Mouse (Mus musculus) left cerebral cortex, adult 2 months (tissue): ENCODE data around the gene Tcn2. TPM values are rescaled to one million over a fixed set of nuclear protein-coding genes. Genes with fewer than 3 reads are reported as not detected.
"Not testable (repeated sequence)": the region's sequence is repeated elsewhere in the genome, so short reads cannot be mapped to it uniquely, and the experiment has no call there.

Experiments
- DNase-seq, 2 experiments: peaks; one replicate each; pipeline ENCODE4 v3.0.0; 2021 to 2022; ENCODE audit warnings: low spot score in 2 of 2, mixed read lengths in 1 of 2; ENCODE audit errors: extremely low spot score in 1 of 2
- H3K27ac ChIP-seq: fragments of 200-600 bp; 2 replicates; pipeline ENCODE4 v1.8.1; 2022
- H3K4me3 ChIP-seq: fragments of 200-600 bp; 2 replicates; pipeline ENCODE4 v1.8.1; 2022
- CTCF ChIP-seq: fragments of 200-600 bp; IDR thresholded peaks from 2 replicates; pipeline ENCODE4 v1.8.1; 2022; ENCODE audit warnings: antibody characterized with exemption, mild to moderate bottlenecking, moderate library complexity
- intact Hi-C: fragments of 180-260 bp; cut with DNase I; formaldehyde crosslinking; loops from one replicate; pipeline ENCODE4 v1.15.1; 2025
- total RNA-seq, 2 experiments: library from RNA; stranded (reverse); gene quantifications; 2 replicates each; pipeline ENCODE4 v1.2.3; 2021

The Tcn2 gene
- total RNA-seq, 2 experiments from 2014 or later, result 17.1 to 20.7 TPM

- intact Hi-C loops, result loop anchor here (5.0 kb wide), 1 partner anchor 385 kb away; no protein-coding TSS in a partner anchor
- no peak overlapping the region for H3K27ac ChIP-seq
- TF ChIP-seq CTCF, result no peak
- no peak for DNase-seq
- H3K4me3 ChIP-seq, result no peak overlapping the region
Measured at GRCm38 (mm10) chr11:3922115-3922514, 9.8 kb downstream of the Tcn2 start.

DNA sequence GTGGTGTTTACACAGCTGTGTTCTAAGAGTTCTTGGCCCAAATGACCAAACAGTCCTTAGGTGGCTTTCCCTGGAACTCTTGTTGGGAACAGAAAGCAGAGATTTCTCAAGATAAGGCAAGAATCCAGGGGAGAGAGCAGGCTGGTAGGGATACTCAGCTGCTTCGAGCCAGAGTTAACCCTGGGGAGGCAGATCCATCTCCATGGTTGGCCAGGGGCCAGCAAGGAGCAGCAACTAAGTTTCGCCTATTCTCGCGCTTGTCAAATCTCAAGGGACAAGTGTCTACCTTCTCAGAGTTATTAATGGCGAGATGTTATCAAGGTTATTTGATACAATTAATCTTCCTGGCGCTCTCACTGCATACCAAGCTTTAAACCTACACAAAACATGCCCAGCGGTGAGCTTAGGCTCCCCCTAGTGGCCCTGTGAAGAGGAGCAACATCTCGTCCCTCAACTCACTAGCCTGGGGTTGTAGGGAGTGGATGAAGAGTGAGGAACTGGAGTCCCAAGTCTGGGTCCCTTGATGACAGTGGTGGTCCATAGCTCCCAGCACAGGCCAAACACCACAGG is 10.6 kb downstream of the Tcn2 start:
- Histone ChIP-seq H3K27ac (no peak overlapping the region), H3K4me3 (no peak overlapping the region)
- peak in 1 of 2 experiments; percentile 67 for DNase-seq
- intact Hi-C loops, result loop anchor here (5.0 kb wide), 1 partner anchor 384 kb away; no protein-coding TSS in a partner anchor
- TF ChIP-seq CTCF, result peak; percentile 90

- DNase-seq, result no peak
- no peak for TF ChIP-seq CTCF
- no peak overlapping the region for H3K4me3 ChIP-seq
- no peak overlapping the region for H3K27ac ChIP-seq
- intact Hi-C loops, result loop anchor here (5.0 kb wide), 1 partner anchor 383 kb away; no protein-coding TSS in a partner anchor
Measured at GRCm38 (mm10) chr11:3920476-3920875, 11.5 kb downstream of the Tcn2 start.

- Histone ChIP-seq H3K4me3 (no peak overlapping the region), H3K27ac (no peak overlapping the region)
- intact Hi-C loops, result no loop called here
- no peak for DNase-seq
- peak; percentile 61 for TF ChIP-seq CTCF
Measured at GRCm38 (mm10) chr11:3918738-3919137, 13.2 kb downstream of the Tcn2 start.

GRCm38 (mm10) chr11:3914109-3914840 is 17.7 kb downstream of the Tcn2 start, which contains the start of gene Slc35e4:
Gene Slc35e4 (minus strand): TSS chr11:3914664.
- intact Hi-C loops, result loop anchor here (5.0 kb wide), 1 partner anchor 202 kb away; no protein-coding TSS in a partner anchor
- TF ChIP-seq CTCF, result peak; percentile 97
- peak; percentile 77 to 84 for DNase-seq
- Histone ChIP-seq H3K27ac (peak within 1 kb of the TSS; percentile 92), H3K4me3 (peak within 1 kb of the TSS; percentile 77)

DNA sequence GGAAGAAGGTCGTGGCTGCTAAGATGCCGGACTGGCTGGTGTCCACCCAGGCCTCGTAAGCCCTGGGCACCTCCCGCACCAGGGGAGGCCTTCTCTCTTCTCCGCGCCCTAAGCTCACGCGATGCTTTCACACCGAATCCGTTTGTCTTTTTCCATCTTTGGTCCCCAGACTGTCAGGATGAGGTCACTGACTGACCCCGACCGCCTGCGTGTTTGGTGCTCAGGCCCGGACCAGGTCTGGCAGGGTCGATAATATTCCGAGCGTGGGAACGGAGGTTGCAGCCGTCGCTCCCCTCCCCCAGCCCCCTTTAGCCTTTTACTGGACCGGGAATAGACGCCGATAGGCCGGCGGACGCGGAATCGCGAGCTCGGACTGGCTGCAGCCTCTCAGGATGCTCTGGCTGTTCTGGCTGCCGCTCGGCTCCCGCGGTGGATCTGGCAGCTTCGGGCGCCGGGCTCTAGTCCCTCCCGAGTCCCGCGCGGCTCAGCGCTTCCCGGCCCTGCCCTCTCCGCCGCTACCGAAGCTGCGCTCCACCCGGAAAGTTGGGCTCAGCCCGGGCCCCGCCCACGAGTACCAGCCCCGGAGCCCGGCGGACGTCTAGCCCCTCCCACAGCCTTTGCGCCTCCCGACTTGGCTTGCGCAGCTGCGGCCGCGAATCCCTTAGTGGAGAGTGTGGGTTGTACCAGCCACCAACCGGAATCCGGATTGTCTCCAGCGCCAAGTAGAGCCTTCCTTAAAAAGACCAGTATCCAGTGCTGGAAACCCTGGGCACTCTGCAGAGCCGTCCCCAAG is 18.4 kb downstream of the Tcn2 start:
- TF ChIP-seq CTCF, result no peak; the same call in 1 of the 2 replicates
- DNase-seq, result peak; percentile 93 to 95
- Histone ChIP-seq H3K4me3 (peak overlapping the region; percentile 77), H3K27ac (peak overlapping the region; percentile 92)
- intact Hi-C loops, result loop anchor here (1.0 to 5.0 kb wide), 2 partner anchors 18 to 201 kb away; partner anchors contain the start of genes 4921536K21Rik and Dusp18

DNA sequence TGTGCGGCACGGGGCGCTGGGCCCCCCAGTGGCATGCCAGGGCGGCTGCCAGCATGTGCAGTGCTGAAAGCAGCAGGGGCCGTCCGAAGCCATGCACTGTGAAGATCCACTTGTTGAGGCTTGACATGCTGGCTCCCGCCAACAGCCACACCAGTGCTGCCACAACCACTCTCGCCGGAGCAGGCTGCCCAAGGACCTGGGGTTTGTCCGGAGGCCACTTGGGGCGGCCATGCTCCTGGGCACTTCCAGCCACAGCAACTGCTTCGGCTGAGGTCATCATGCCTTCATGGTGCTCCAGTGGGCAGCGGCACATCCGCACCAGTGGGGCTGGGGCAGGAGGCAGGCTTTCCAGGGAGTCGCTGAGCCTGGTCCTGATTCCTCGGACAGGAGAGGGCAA is 19.1 kb downstream of the Tcn2 start:
- intact Hi-C loops, result loop anchor here (1.0 to 5.0 kb wide), 2 partner anchors 18 to 201 kb away; partner anchors contain the start of genes 4921536K21Rik and Dusp18
- Histone ChIP-seq H3K27ac (peak overlapping the region; percentile 92), H3K4me3 (peak overlapping the region; percentile 77)
- no peak; the same call in 1 of the 2 replicates for TF ChIP-seq CTCF
- peak in 1 of 2 experiments; percentile 37 for DNase-seq

GRCm38 (mm10) chr11:3912100-3912874 is 19.7 kb downstream of the Tcn2 start:
- peak in 1 of 2 experiments; percentile 33 for DNase-seq
- intact Hi-C loops, result loop anchor here (5.0 kb wide), 1 partner anchor 200 kb away; no protein-coding TSS in a partner anchor
- H3K27ac ChIP-seq, result peak overlapping the region; percentile 92

DNA sequence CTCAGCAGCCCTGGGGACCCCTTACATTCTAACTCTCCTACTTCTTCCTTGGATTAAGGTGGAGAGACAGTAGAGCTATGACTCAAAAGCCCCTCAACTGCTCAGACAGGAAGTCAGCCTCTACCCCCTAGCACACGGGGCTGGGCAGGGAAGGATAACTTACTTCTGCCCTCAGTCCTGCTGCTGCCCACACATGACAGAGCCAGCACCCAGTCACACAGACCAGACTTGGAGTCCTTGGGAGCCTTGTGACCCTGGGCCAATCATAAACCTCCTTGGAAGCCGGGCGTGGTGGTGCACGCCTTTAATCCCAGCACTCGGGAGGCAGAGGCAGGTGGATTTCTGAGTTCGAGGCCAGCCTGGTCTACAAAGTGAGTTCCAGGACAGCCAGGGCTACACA is 20.5 kb downstream of the Tcn2 start:
- peak overlapping the region; percentile 69; the same call in 1 of the 2 replicates for H3K27ac ChIP-seq
- not testable (repeated sequence) for DNase-seq
- intact Hi-C loops, result loop anchor here (5.0 kb wide), 1 partner anchor 199 kb away; no protein-coding TSS in a partner anchor
- peak overlapping the region; percentile 77 for H3K4me3 ChIP-seq

More at GRCm38 (mm10) chr11:3912100-3912874, 19.7 kb downstream of the Tcn2 start:
- no peak for TF ChIP-seq CTCF
- H3K4me3 ChIP-seq, result peak overlapping the region; percentile 77

DNA sequence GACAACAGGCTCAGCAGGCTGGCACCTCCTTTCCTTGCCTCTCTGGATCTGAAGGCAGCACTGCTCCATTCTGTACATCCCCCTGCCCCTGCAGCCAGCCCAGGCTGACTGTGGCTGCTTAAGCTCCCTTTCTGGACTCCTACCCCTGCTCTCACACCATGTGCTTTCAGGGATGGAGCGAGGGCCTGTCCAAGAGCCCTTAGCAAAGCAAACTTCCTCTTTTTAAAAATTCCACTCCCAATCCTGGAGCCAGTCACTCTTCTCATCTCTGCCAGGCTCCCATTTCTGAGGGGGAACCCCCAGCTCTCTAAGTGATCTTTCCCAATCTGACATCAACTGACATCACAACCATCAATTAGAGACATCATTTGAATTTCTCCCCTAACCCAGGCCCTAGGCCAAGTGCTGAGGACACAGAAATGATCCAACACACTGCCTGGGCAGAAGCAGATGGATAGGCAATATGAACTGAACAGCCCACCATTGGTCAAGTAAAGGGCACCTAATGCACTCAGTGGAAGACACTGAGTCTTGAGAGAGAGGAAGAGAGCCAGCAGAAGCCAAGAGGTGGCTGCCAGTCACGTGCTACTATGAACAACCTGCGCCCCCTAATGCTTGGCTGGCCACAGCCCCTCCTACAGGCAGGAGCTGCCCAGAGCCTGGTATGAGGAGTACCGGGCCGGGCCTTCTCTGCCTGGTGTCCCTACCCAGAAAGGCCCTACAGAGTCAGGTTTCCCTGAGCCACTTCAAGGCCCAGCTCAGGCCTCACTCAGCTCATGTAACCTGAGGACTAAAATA is 21.2 kb downstream of the Tcn2 start:
- peak; percentile 25 for TF ChIP-seq CTCF
- no peak for DNase-seq
- peak overlapping the region; percentile 77 for H3K4me3 ChIP-seq
- peak overlapping the region; percentile 69 for H3K27ac ChIP-seq
- intact Hi-C loops, result loop anchor here (5.0 kb wide), 1 partner anchor 198 kb away; no protein-coding TSS in a partner anchor
